Mouse (Mus musculus) neural tube, embryonic 11.5 days (tissue): ENCODE results near the gene Hist1h2bj. TPM values are rescaled to one million over a fixed set of nuclear protein-coding genes. Genes with fewer than 3 reads are reported as not detected.
"Not testable (repeated sequence)": the region's sequence is repeated elsewhere in the genome, so short reads cannot be mapped to it uniquely, and the experiment has no call there.

Experiments used
- ATAC-seq: fragments of 200-750 bp; cut with Nextera tagmentation; 2 replicates; pipeline ENCODE4 v1.8.0; 2017; ENCODE audit warnings: moderate number of reproducible peaks, mild to moderate bottlenecking, moderate TSS enrichment, moderate library complexity; ENCODE audit not compliant: insufficient read depth, low FRiP score, low TSS enrichment
- DNase-seq: peaks from one replicate; pipeline ENCODE4 v3.0.0-alpha.2; 2015; ENCODE audit warnings: low spot score
- H3K27ac ChIP-seq: fragments of 300-500 bp; sonication (generic); 2 replicates; pipeline ENCODE4 v1.5.1; 2014; ENCODE audit warnings: low read depth, mild to moderate bottlenecking, low read length
- H3K27me3 ChIP-seq: fragments of 300-500 bp; sonication (generic); 2 replicates; pipeline ENCODE4 v1.6.1; 2014; ENCODE audit warnings: mild to moderate bottlenecking, low read length, mixed read lengths; ENCODE audit not compliant: control insufficient read depth, insufficient read depth
- H3K36me3 ChIP-seq: fragments of 300-500 bp; sonication (generic); 2 replicates; pipeline ENCODE4 v1.6.1; 2014; ENCODE audit warnings: mild to moderate bottlenecking, low read length, moderate library complexity, mixed read lengths; ENCODE audit not compliant: control insufficient read depth, insufficient read depth
- H3K4me1 ChIP-seq: fragments of 300-500 bp; sonication (generic); 2 replicates; pipeline ENCODE4 v1.6.1; 2014; ENCODE audit warnings: low read length, mixed read lengths; ENCODE audit not compliant: control insufficient read depth, insufficient read depth
- H3K4me2 ChIP-seq: fragments of 300-500 bp; sonication (generic); 2 replicates; pipeline ENCODE4 v1.6.1; 2014; ENCODE audit warnings: low read depth, mild to moderate bottlenecking, moderate library complexity
- H3K4me3 ChIP-seq: fragments of 300-500 bp; sonication (generic); 2 replicates; pipeline ENCODE4 v1.5.1; 2014; ENCODE audit warnings: low read depth, low read length
- H3K9ac ChIP-seq: fragments of 300-500 bp; sonication (generic); 2 replicates; pipeline ENCODE4 v1.6.1; 2014; ENCODE audit warnings: mild to moderate bottlenecking, low read length
- H3K9me3 ChIP-seq: fragments of 300-500 bp; sonication (generic); 2 replicates; pipeline ENCODE4 v1.6.1; 2016; ENCODE audit warnings: low read length; ENCODE audit not compliant: control insufficient read depth
- WGBS: fragments of 180-500 bp; shearing (Covaris S2); extraction: QIAGEN DNeasy Blood & Tissue Kit; methylation state at CpG from one replicate; pipeline ENCODE4 v1.1.7; 2014; 5-methylcytosine and 5-hydroxymethylcytosine counted together
- polyA plus RNA-seq: library from polyadenylated mRNA; unstranded; fragments of >200 nt; fragmentation: Nextera tagmentation; extraction: Ambion mirVana; gene quantifications from 2 replicates; pipeline ENCODE4 v1.2.1, GENCODE M21; 2014

Hist1h2bj gene
- polyA plus RNA-seq, 1 experiment from 2014 or later, result 12.4 TPM

GRCm38 (mm10) chr13:22034443-22035266 is 8.4 kb upstream of the Hist1h2bj start:
- DNase-seq (peak; percentile 37), ATAC-seq (peak; percentile 2; the same call in 1 of the 2 replicates)
- no peaks in the 10 kb centered on the region for H3K36me3 ChIP-seq
- WGBS, result 1% methylated on average over 8 of the region's 14 CpGs
- H3K9ac ChIP-seq, result peak overlapping the region; percentile 58
- H3K4me1 ChIP-seq, result peaks cover 3% of the 10 kb centered on the region
- H3K4me2 ChIP-seq, result peak overlapping the region; percentile 65
- peak overlapping the region; percentile 21 for H3K4me3 ChIP-seq
- H3K9me3 ChIP-seq, result no peaks in the 10 kb centered on the region
- H3K27ac ChIP-seq, result peak overlapping the region; percentile 75
- H3K27me3 ChIP-seq, result no peaks in the 10 kb centered on the region

- H3K9ac ChIP-seq, result peak within 1 kb of the TSS; percentile 69
- not testable (repeated sequence) for H3K9me3 ChIP-seq, H3K27me3 ChIP-seq, H3K4me1 ChIP-seq, H3K36me3 ChIP-seq
- DNase-seq (peak; percentile 86), ATAC-seq (peak; percentile 97)
- H3K4me3 ChIP-seq, result peak within 1 kb of the TSS; percentile 21
- WGBS, result 0% methylated on average over 21 of the region's 69 CpGs
- H3K4me2 ChIP-seq, result peak within 1 kb of the TSS; percentile 66
- peak within 1 kb of the TSS; percentile 75 for H3K27ac ChIP-seq
These were observed 7.5 kb upstream of the Hist1h2bj start, which contains the start of the genes Hist1h2ah and Hist1h2bk for GRCm38 (mm10) chr13:22035267-22036148. Gene Hist1h2ah (minus strand): TSS chr13:22035568. Gene Hist1h2bk (plus strand): TSS chr13:22035870.

DNA sequence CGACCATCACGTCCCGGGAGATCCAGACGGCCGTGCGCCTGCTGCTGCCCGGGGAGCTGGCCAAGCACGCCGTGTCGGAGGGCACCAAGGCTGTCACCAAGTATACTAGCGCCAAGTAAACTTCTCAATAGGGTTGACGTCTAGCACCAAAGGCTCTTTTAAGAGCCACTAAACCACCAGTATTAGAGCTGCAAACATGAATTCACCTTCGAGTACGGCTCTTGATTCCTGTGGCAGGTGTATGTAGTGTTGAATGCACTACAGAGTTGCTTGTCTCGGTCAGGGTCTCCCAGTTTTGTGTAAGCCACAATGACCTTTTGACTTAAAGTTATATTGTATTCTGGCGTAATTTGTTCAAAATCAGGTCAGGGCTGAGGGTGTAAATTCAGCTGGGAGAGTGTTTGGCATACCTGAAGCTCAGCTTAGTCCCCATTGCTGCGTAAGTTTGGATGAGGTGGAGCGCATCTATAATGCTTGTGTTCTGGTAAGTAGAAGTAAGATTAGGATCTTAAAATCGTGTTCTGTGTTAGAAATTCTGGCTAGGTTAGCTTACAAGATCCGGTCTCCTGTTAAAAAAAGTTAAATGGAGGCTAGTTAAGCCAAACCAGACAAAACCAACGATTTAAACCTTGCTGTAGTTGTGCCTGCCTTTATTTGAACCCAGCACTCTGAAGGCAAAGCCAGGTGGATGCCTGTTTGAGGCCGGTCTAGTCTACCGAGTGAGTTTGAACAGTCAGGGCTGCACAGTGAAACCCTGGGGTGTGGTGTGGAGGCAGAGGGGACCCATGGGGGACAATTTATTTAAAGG is 6.7 kb upstream of the Hist1h2bj start:
- DNase-seq (peak; percentile 46), ATAC-seq (peak; percentile 16)
- H3K27ac ChIP-seq, result peak overlapping the region; percentile 75
- peaks cover 3% of the 10 kb centered on the region for H3K4me1 ChIP-seq
- H3K27me3 ChIP-seq, result no peaks in the 10 kb centered on the region
- H3K9ac ChIP-seq, result peak overlapping the region; percentile 69
- 3% methylated on average over 20 of the region's 23 CpGs for WGBS
- H3K4me3 ChIP-seq, result peak overlapping the region; percentile 21
- no peaks in the 10 kb centered on the region for H3K9me3 ChIP-seq
- no peaks in the 10 kb centered on the region for H3K36me3 ChIP-seq
- peak overlapping the region; percentile 66 for H3K4me2 ChIP-seq

GRCm38 (mm10) chr13:22036986-22037385 is 6.0 kb upstream of the Hist1h2bj start:
- Histone ChIP-seq H3K4me3 (peak overlapping the region; percentile 21), H3K27me3 (no peaks in the 10 kb centered on the region), H3K9me3 (no peaks in the 10 kb centered on the region), H3K36me3 (no peaks in the 10 kb centered on the region), H3K9ac (peak overlapping the region; percentile 69; the same call in 1 of the 2 replicates), H3K4me1 (peaks cover 5% of the 10 kb centered on the region), H3K4me2 (peak overlapping the region; percentile 66), H3K27ac (peak overlapping the region; percentile 75)
- ATAC-seq (no peak), DNase-seq (no peak)
- 67% methylated on average over 3 of the region's 3 CpGs for WGBS

DNA sequence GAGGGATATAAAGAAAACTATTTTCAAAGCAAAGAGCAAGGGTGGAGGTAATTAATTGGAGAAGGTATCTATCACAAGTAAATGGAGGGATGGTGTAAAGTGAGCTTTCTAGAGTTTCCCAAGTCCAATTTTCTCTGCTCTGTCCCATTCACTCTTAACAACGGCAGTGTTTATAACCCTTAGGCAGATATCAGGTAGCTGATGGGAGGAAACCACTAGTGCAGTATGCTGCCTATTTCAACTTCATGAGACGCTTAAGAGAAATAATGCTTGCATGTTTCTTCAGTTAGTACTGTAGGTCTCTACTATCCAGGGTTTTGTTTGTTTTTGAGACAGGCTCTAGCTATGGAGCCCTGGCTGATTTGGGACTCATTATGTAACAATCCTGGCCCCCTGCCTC is 5.6 kb upstream of the Hist1h2bj start:
- 67% methylated on average over 2 of the region's 2 CpGs for WGBS
- DNase-seq, result no peak
- H3K4me2 ChIP-seq, result no peak overlapping the region
- no peaks in the 10 kb centered on the region for H3K9me3 ChIP-seq
- H3K4me3 ChIP-seq, result no peak overlapping the region
- H3K4me1 ChIP-seq, result peaks cover 8% of the 10 kb centered on the region
- no peak overlapping the region for H3K9ac ChIP-seq
- no peaks in the 10 kb centered on the region for H3K36me3 ChIP-seq
- ATAC-seq, result no peak
- no peak overlapping the region for H3K27ac ChIP-seq
- H3K27me3 ChIP-seq, result no peaks in the 10 kb centered on the region

GRCm38 (mm10) chr13:22039364-22039763 is 3.6 kb upstream of the Hist1h2bj start:
- Histone ChIP-seq H3K4me3 (no peak overlapping the region), H3K27me3 (no peaks in the 10 kb centered on the region), H3K9me3 (no peaks in the 10 kb centered on the region), H3K36me3 (no peaks in the 10 kb centered on the region), H3K27ac (no peak overlapping the region), H3K9ac (no peak overlapping the region), H3K4me1 (peaks cover 8% of the 10 kb centered on the region), H3K4me2 (peak overlapping the region; percentile 49; the same call in 1 of the 2 replicates)
- 69% methylated on average over 5 of the region's 5 CpGs for WGBS
- ATAC-seq (no peak), DNase-seq (no peak)

DNA sequence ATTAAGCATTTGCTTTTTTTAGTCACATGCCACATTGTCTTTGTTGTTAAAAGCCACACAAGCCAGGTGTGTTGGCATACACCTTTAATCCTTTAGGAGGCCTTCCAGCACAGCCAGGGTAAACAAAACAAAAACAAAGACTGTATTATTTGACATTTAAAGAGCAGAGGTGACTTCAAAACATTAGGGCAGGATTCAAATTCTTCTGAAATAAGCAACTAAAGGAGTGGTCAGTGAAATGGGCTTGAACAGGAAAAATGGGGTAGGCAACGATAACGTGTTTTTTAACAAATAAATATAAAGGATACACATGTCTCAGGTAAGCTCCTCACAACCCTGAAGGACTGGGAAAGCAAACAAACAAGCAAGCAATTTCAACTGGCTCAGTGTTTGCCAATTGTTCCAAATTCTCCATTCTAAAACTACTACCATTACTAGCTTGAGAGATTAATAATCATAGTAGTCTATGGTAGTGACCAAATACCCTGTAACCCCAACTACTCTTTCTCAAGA is 3.0 kb upstream of the Hist1h2bj start:
- peaks cover 6% of the 10 kb centered on the region; the same call in 1 of the 2 replicates for H3K4me1 ChIP-seq
- 7% methylated on average over 2 of the region's 2 CpGs for WGBS
- peak overlapping the region; percentile 49 for H3K4me2 ChIP-seq
- DNase-seq, result no peak
- no peaks in the 10 kb centered on the region for H3K36me3 ChIP-seq
- no peaks in the 10 kb centered on the region for H3K9me3 ChIP-seq
- H3K27me3 ChIP-seq, result no peaks in the 10 kb centered on the region
- H3K27ac ChIP-seq, result peak overlapping the region; percentile 94
- peak overlapping the region; percentile 37 for H3K4me3 ChIP-seq
- H3K9ac ChIP-seq, result no peak overlapping the region
- no peak for ATAC-seq
